8 mouse cellular contexts compared by ENCODE assay signal in the genomic region with DNA sequence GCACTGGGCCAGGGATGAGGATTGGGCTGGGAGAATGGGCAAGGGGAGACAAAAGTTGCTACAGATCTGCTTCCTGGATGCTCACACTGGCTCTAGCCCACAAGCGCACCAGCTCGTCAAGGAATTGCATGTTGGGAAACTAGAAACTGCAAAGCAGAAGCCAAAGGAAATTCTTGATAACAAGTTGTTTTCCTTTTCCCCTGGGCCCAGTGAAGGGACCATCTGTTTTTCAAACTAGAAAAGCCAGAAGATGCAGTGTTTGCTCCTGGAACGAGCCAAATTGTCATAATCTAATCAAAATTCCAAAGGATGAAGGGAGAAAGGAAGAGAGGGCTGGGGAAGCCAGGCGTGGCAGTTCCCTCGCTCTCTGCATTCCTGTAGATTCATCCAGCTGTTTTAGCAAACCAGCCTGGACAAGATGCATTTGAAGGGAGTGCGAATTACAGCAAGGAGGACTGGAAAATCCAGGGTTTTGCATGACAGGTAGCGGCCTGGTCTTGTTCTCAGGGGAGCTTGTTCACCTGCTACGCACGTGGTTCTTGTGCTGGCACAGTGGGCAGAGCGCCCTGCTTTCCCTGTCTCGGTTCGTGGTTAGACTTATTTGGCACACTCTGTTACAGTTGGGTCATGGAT.
DNase-seq lines count a peak whose midpoint lies in the region; ATAC-seq and TF ChIP-seq lines count a peak whose summit lies in the region.

No protein-coding gene starts in this region.

- no peak for ATAC-seq in embryonic facial prominence, embryonic 12.5 days (ENCODE audit: insufficient number of reproducible peaks, insufficient read depth, low FRiP score, low TSS enrichment)
- peak; percentile 45; the same call in 1 of the 2 replicates for ATAC-seq in heart, embryonic 16.5 days (replicated peaks; ENCODE audit: extremely low read depth, insufficient read depth, low FRiP score)

- no peak overlapping the region for H3K4me3 ChIP-seq in left cerebral cortex, adult 2 months
- no peak overlapping the region for H3K4me3 ChIP-seq in embryonic facial prominence, embryonic 12.5 days
- H3K4me3 ChIP-seq in heart, embryonic 16.5 days (ENCODE audit: low read length), result no peak overlapping the region

- no peaks in the 10 kb centered on the region for H3K36me3 ChIP-seq in embryonic facial prominence, embryonic 12.5 days
- no peaks in the 10 kb centered on the region for H3K36me3 ChIP-seq in heart, embryonic 16.5 days (ENCODE audit: control insufficient read depth, insufficient read depth)

- peak overlapping the region; percentile 26 for H3K4me2 ChIP-seq in embryonic facial prominence, embryonic 12.5 days (replicated peaks)
- H3K4me2 ChIP-seq in heart, embryonic 16.5 days (ENCODE audit: low read depth, low read length), result peak overlapping the region; percentile 15; the same call in 1 of the 2 replicates

- H3K9ac ChIP-seq in embryonic facial prominence, embryonic 12.5 days, result no peak overlapping the region
- no peak overlapping the region for H3K9ac ChIP-seq in heart, embryonic 16.5 days (ENCODE audit: low read length)

- H3K27me3 ChIP-seq in embryonic facial prominence, embryonic 12.5 days, result no peaks in the 10 kb centered on the region
- H3K27me3 ChIP-seq in heart, embryonic 16.5 days (ENCODE audit: control insufficient read depth, insufficient read depth, low read length), result no peaks in the 10 kb centered on the region

- peak overlapping the region; percentile 55 for H3K27ac ChIP-seq in left cerebral cortex, adult 2 months
- H3K27ac ChIP-seq in embryonic facial prominence, embryonic 12.5 days, result peak overlapping the region; percentile 83
- peak overlapping the region; percentile 77 for H3K27ac ChIP-seq in heart, embryonic 16.5 days (ENCODE audit: low read length)

- 39% methylated on average over 12 of the region's 12 CpGs for WGBS in embryonic facial prominence, embryonic 12.5 days
- WGBS in heart, embryonic 16.5 days, result 57% methylated on average over 12 of the region's 12 CpGs

- peak in 1 of 2 experiments; percentile 19 for DNase-seq in left cerebral cortex, adult 2 months (ENCODE audit: extremely low spot score in 1 of 2, low spot score in 2 of 2)
- DNase-seq in left cerebral cortex, postnatal 4 days, result no peak
- peak; percentile 43 for DNase-seq in mesoderm, embryonic 11.5 days (ENCODE audit: low read depth, low spot score)
- no peak for DNase-seq in left cerebral cortex, postnatal 10 days (ENCODE audit: extremely low spot score in 1 of 2, low spot score in 2 of 2)
- DNase-seq in right cerebral cortex, adult 2 months (ENCODE audit: low spot score in 2 of 2), result no peak
- DNase-seq in urinary bladder, postnatal 10 days (ENCODE audit: low spot score), result no peak

- peaks cover 29% of the 10 kb centered on the region for H3K4me1 ChIP-seq in embryonic facial prominence, embryonic 12.5 days
- H3K4me1 ChIP-seq in heart, embryonic 16.5 days (ENCODE audit: control insufficient read depth, insufficient read depth, low read length), result peaks cover 24% of the 10 kb centered on the region

- intact Hi-C loops in left cerebral cortex, adult 2 months (cut with DNase I), result no loop called here
- intact Hi-C loops in left cerebral cortex, postnatal 4 days (cut with DNase I), result loop anchor here (10.0 kb wide), 1 partner anchor 59 kb away; no protein-coding TSS in a partner anchor
- intact Hi-C loops in left cerebral cortex, postnatal 10 days (cut with DNase I), result loop anchor here (5.0 to 10.0 kb wide), 3 partner anchors 56 to 821 kb away; a partner anchor contains a TSS

- no peaks in the 10 kb centered on the region for H3K9me3 ChIP-seq in embryonic facial prominence, embryonic 12.5 days
- no peaks in the 10 kb centered on the region for H3K9me3 ChIP-seq in heart, embryonic 16.5 days (replicated peaks; ENCODE audit: control insufficient read depth, low read length)

- TF ChIP-seq CTCF in left cerebral cortex, adult 2 months (IDR thresholded peaks at IDR 0.05), result no peak
